Mouse (Mus musculus) olfactory bulb, adult 2 months (tissue): ENCODE measurements around the gene Gm7138.
"Not testable (repeated sequence)": the region's sequence is repeated elsewhere in the genome, so short reads cannot be mapped to it uniquely, and the experiment has no call there.

ENCODE experiments used
- CTCF ChIP-seq: fragments of 200-500 bp; IDR thresholded peaks from 2 replicates; pipeline ENCODE4 v1.5.1; 2012; ENCODE audit warnings: low read depth, mild to moderate bottlenecking, low read length, moderate library complexity; ENCODE audit not compliant: insufficient read depth
- POLR2A ChIP-seq: fragments of 200-500 bp; IDR thresholded peaks from 2 replicates; pipeline ENCODE4 v1.6.1; 2012; ENCODE audit warnings: mild to moderate bottlenecking, low read depth, low read length, moderate library complexity; ENCODE audit not compliant: insufficient read depth

DNA sequence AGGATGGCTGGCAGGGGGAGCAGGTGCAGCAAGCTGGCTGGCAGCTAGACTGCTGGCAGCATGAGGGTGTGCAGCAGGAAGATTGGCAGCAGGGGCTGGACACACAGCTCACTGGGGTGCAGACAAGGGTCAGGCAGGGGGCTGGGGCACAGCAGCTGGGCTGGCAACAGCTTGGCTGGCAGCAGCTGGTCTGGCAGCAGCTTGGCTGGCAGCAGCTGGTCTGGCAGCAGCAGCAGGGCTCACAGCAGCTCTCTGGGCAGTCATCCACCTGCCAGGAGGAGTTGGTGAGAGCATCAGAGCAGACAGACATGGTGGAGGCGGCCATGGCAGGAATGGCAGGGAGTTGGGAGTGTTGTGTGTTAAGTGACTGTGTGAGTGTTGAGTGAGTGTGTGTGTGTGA lies 11.1 kb upstream of the Gm7138 start, which contains the start of gene Gm7137:
- not testable (repeated sequence) for TF ChIP-seq CTCF, POLR2A
